Mouse (Mus musculus) heart, embryonic 10.5 days (tissue): ENCODE results near the gene Tmcc1. TPM values are rescaled to one million over a fixed set of nuclear protein-coding genes. Genes with fewer than 3 reads are reported as not detected.

Experiments
- DNase-seq: peaks from one replicate; pipeline ENCODE4 v3.0.0-alpha.2; 2017; ENCODE audit warnings: low spot score
- H3K27ac ChIP-seq: fragments of 300-500 bp; sonication (generic); 2 replicates; pipeline ENCODE4 v1.5.1; 2016; ENCODE audit warnings: mild to moderate bottlenecking
- H3K27me3 ChIP-seq: fragments of 300-500 bp; sonication (generic); 2 replicates; pipeline ENCODE4 v1.6.1; 2016; ENCODE audit warnings: mild to moderate bottlenecking; ENCODE audit not compliant: poor library complexity, insufficient read depth, severe bottlenecking
- H3K36me3 ChIP-seq: fragments of 300-500 bp; sonication (generic); 2 replicates; pipeline ENCODE4 v1.6.1; 2016; ENCODE audit warnings: mild to moderate bottlenecking, moderate library complexity
- H3K4me1 ChIP-seq: fragments of 300-500 bp; sonication (generic); 2 replicates; pipeline ENCODE4 v1.6.1; 2016; ENCODE audit warnings: mild to moderate bottlenecking
- H3K4me3 ChIP-seq: fragments of 300-500 bp; sonication (generic); 2 replicates; pipeline ENCODE4 v1.5.1; 2016; ENCODE audit warnings: mild to moderate bottlenecking, moderate library complexity
- H3K9me3 ChIP-seq: fragments of 300-500 bp; sonication (generic); 2 replicates; pipeline ENCODE4 v1.6.1; 2016; ENCODE audit warnings: mild to moderate bottlenecking, moderate library complexity
- WGBS: fragments of 180-500 bp; shearing (Covaris S2); methylation state at CpG from one replicate; pipeline ENCODE4 v1.1.7; 2016; 5-methylcytosine and 5-hydroxymethylcytosine counted together
- polyA plus RNA-seq: library from polyadenylated mRNA; unstranded; fragments of >200 nt; fragmentation: Nextera tagmentation; extraction: Ambion mirVana; gene quantifications from 2 replicates; pipeline ENCODE4 v1.2.1, GENCODE M21; 2016

Tmcc1 gene
- polyA plus RNA-seq, 1 experiment from 2014 or later = 11.9 TPM

DNA sequence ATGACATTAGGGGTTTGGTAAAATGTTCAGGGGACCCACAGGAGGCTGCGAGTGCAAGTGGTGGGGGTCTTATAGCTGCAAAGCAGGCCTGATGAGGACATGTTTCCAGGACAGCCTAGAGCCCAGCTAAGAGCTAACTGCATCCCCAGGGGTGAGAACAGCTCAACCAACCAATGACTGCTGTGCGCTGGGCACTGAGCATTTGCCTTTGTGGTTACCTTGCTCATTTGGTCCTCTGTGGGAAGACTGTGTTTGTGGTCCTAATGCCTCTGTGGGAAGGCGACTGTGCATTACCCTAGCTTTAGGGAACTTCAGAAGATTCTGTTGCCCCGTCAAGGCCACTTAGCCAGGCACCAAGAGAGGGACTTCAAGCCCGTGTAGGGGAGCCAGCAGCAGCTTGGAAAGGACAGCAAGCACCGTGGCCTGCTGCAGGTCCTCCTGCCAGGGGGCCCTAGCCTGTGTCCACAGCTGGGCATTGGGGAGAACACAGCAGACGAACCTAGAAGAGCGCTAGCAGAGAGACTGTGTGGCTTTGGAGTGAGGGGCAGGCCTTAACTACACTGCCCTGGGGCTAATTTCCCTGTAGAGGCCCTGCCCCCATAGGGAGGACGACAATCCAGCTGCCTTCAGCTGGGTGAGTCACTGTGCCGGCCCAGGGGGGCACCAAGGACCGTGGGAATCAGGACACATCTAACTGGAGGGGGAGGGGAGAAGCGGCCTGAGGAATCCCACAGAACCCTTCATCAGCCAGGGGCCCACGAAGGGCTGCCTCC, 202.0 kb downstream of the Tmcc1 start:
- peaks cover 10% of the 10 kb centered on the region; the same call in 1 of the 2 replicates for H3K36me3 ChIP-seq
- peak overlapping the region; percentile 63 for H3K4me3 ChIP-seq
- H3K27ac ChIP-seq = peak overlapping the region; percentile 82
- H3K9me3 ChIP-seq = no peaks in the 10 kb centered on the region
- H3K27me3 ChIP-seq = peaks cover 48% of the 10 kb centered on the region
- peaks cover 78% of the 10 kb centered on the region for H3K4me1 ChIP-seq
- DNase-seq = no peak
- 28% methylated on average over 13 of the region's 13 CpGs for WGBS

DNA sequence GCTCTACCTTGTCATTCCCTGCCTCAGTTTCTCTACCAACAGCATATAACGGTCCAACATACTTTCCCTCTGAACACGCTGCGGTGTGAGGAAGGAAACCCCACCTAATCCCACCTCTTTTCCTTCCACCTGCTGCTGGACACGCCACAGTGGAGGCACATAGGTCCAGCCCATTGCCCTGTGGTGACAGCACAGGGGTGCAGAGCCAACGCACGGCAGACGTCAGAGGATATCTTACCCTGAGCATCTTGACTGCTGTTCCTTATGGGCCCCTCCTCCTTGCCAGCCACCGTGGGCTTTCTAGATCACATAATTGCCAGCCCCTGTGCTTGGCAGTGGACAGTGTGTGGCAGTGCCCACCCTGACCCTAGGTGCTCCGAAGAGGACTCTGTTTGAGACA, 202.8 kb downstream of the Tmcc1 start:
- no peaks in the 10 kb centered on the region for H3K9me3 ChIP-seq
- WGBS = 70% methylated on average over 9 of the region's 9 CpGs
- no peak for DNase-seq
- H3K4me1 ChIP-seq = peaks cover 78% of the 10 kb centered on the region
- peaks cover 10% of the 10 kb centered on the region; the same call in 1 of the 2 replicates for H3K36me3 ChIP-seq
- peak overlapping the region; percentile 63 for H3K4me3 ChIP-seq
- H3K27me3 ChIP-seq = peaks cover 48% of the 10 kb centered on the region
- H3K27ac ChIP-seq = peak overlapping the region; percentile 82; the same call in 1 of the 2 replicates

DNA sequence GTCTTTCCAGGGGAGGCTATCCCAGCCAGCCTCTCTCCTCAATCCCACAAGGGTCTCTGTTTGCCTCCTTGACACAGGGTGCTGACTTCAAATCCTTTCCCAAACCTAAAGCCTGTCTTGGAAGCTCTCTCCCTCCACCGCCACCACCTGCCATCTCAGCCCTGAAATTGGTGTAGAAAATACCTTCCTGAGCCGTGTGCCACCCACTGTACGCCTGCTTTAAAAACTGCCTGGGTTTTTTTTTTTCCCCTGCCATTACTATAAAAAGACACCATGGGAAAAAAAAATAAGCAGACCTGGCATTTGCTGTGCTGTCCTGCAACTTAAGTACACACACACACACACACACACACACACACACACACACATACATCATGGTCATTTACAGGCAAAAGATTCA, 203.2 kb downstream of the Tmcc1 start:
- Histone ChIP-seq H3K4me3 (peak overlapping the region; percentile 63), H3K27me3 (peaks cover 48% of the 10 kb centered on the region), H3K4me1 (peaks cover 80% of the 10 kb centered on the region), H3K27ac (no peak overlapping the region), H3K36me3 (peaks cover 10% of the 10 kb centered on the region; the same call in 1 of the 2 replicates), H3K9me3 (no peaks in the 10 kb centered on the region)
- 79% methylated on average over 3 of the region's 3 CpGs for WGBS
- no peak for DNase-seq

DNA sequence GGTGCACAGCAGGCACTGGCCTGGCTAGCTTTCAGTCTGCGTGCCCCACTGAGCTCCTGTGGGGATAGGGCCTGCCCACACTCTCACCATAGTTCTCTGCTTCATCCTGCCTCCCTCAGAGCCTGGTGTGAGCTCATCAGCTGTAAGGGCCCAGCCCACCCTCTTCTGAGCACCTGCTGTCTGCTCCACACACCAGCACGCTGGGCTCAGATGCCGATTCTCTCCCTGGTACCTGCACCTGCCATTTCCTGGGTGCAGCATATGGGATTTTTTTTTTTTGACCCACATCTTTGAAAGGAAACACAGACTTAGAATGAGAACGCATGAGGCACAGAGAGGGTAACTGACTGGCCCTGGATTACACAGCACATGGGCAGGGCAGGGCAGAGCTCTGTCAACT, 203.7 kb downstream of the Tmcc1 start:
- DNase-seq = no peak
- H3K4me3 ChIP-seq = peak overlapping the region; percentile 63
- no peaks in the 10 kb centered on the region for H3K9me3 ChIP-seq
- peak overlapping the region; percentile 43; the same call in 1 of the 2 replicates for H3K27ac ChIP-seq
- H3K36me3 ChIP-seq = peaks cover 10% of the 10 kb centered on the region; the same call in 1 of the 2 replicates
- H3K27me3 ChIP-seq = peaks cover 45% of the 10 kb centered on the region
- peaks cover 85% of the 10 kb centered on the region for H3K4me1 ChIP-seq
- WGBS = 81% methylated on average over 4 of the region's 4 CpGs

DNA sequence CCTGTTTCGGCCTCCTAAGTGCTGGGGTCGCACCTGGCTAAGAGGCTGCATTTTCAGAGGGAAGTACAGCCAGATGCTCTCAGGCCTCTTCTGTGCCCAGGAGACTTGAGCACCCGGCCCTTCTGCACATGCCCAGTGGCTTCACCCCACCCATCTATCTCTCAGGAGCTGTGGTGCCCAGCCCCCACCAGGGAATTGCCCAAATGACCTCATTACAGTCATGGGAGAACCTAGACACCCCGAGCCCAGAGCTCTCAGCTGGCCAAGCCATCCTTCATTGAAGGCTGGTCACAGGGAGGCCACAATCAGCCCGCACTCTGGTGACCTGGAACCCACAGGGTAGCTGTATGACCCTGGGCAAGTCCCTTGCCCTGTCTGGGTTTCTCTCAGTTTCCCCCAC, 204.3 kb downstream of the Tmcc1 start:
- H3K27ac ChIP-seq = peak overlapping the region; percentile 43; the same call in 1 of the 2 replicates
- H3K4me1 ChIP-seq = peaks cover 85% of the 10 kb centered on the region
- peaks cover 10% of the 10 kb centered on the region; the same call in 1 of the 2 replicates for H3K36me3 ChIP-seq
- 72% methylated on average over 5 of the region's 5 CpGs for WGBS
- peak overlapping the region; percentile 63 for H3K4me3 ChIP-seq
- DNase-seq = no peak
- H3K27me3 ChIP-seq = peaks cover 39% of the 10 kb centered on the region
- no peaks in the 10 kb centered on the region for H3K9me3 ChIP-seq

DNA sequence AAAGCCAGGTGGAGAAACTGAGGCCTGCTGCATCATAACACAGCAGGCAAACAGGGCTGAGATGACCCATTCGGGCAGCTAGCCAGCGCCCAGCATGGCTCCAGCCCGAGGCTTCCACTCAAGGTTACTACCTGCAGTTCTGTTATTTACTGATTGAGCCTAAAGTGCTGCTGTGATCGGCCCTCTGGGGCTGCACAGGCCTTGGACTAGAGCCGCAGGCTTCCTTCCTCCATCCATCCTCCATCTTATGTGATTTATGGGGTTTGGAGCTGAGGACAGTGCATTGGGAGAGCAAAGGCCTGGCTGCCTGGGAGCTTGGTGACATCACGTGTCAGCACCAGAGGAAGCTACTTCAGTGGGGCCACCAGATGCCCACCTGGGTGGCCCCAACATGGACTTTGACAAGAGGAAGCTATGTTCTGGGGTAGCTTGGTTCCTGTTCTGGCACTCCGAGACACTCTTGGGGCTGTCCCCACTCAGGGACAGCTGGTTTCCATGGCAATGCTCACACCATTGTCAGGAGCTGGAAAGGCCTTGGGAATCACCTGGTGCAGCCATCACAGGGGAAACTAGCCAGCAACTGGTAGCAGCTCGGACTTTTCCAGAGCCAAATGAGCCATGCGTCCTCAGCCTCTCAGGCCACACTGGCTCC, 206.1 kb downstream of the Tmcc1 start:
- 59% methylated on average over 9 of the region's 9 CpGs for WGBS
- Histone ChIP-seq H3K27me3 (peaks cover 21% of the 10 kb centered on the region), H3K36me3 (peaks cover 4% of the 10 kb centered on the region; the same call in 1 of the 2 replicates), H3K4me1 (peaks cover 85% of the 10 kb centered on the region), H3K27ac (peak overlapping the region; percentile 65), H3K9me3 (no peaks in the 10 kb centered on the region), H3K4me3 (peak overlapping the region; percentile 16; the same call in 1 of the 2 replicates)
- DNase-seq = no peak

DNA sequence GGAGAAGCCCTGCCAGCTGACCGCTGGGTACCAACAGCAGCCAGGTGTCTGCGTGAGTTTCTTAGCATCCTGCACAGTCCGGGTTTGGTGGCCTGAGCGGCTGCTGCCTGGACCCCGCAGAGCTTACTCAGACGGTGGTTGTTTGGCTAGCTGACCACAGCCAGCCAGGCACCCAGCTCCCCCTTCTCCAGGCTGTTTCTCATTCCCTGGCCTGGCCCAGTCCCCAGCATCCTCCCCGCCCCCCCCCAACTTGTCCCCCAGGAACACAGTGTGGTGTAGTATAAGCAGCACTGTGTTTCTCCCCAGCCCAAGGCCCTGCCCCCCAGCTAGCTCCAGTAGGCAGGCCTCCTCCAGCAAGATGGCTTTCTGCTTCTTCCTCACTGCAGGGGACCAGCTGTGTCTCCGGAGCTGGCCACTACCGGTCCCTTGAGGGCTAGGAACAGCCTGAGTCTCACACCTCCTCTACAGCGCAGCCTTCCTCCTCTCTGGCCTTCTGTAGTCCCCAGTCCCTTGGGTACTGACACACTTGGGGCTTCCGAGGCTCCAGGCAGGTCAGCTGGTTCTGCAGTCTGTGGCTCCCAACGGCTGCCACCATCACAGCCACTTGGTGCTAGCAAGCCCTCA, 206.7 kb downstream of the Tmcc1 start:
- 49% methylated on average over 12 of the region's 12 CpGs for WGBS
- peaks cover 82% of the 10 kb centered on the region for H3K4me1 ChIP-seq

DNA sequence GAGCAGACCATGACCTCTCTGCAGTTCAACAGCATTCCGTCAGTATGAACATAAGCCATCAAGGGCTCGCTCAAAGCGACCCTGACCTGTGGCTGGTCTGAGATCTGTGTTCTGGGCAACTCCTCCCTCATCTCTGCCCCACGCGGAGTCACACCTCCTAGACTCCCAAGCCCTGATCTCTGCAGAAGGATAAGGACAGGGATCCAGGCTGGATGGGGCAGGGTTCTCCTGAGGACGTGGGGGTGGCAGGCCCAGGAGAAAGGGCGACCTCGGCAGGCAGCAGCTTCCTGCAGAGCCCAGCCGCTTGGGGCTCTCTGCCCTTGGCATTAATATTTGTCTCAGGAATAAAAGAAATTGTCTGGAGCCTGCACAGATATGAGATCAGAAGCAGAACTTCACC, 207.7 kb downstream of the Tmcc1 start:
- H3K27ac ChIP-seq = peak overlapping the region; percentile 65
- peaks cover 5% of the 10 kb centered on the region; the same call in 1 of the 2 replicates for H3K27me3 ChIP-seq
- WGBS = 50% methylated on average over 9 of the region's 9 CpGs
- H3K36me3 ChIP-seq = peaks cover 3% of the 10 kb centered on the region; the same call in 1 of the 2 replicates
- H3K4me1 ChIP-seq = peaks cover 80% of the 10 kb centered on the region
- DNase-seq = no peak
- H3K9me3 ChIP-seq = no peaks in the 10 kb centered on the region
- H3K4me3 ChIP-seq = no peak overlapping the region

More for the DNA sequence above, 206.7 kb downstream of the Tmcc1 start:
- Histone ChIP-seq H3K27ac (peak overlapping the region; percentile 65), H3K4me3 (peak overlapping the region; percentile 29; the same call in 1 of the 2 replicates), H3K36me3 (peaks cover 4% of the 10 kb centered on the region; the same call in 1 of the 2 replicates), H3K9me3 (no peaks in the 10 kb centered on the region), H3K27me3 (peaks cover 15% of the 10 kb centered on the region)
- no peak for DNase-seq

DNA sequence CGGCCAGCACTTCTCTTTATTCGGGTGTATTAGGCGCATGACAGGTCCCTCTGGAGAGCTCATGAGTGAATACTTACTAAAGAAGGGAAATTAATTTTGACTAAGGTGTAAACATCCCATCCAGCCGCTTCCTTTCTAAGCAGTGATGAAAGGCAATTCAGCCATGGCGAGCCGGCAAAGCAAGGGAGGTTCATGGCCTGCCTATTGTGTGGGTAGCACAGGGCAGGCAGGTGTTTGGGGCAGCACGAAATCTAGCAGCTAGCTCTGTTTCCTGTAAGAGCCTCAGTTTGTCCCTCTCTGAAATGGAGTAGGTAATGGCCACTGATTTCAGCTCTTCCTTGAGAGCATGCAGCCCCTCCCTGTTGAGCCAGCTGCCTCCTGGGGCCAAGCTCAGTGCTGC, 208.7 kb downstream of the Tmcc1 start:
- DNase-seq = no peak
- peaks cover 87% of the 10 kb centered on the region for H3K4me1 ChIP-seq
- H3K27me3 ChIP-seq = no peaks in the 10 kb centered on the region
- H3K36me3 ChIP-seq = peaks cover 3% of the 10 kb centered on the region; the same call in 1 of the 2 replicates
- H3K9me3 ChIP-seq = no peaks in the 10 kb centered on the region
- H3K27ac ChIP-seq = peak overlapping the region; percentile 65; the same call in 1 of the 2 replicates
- 88% methylated on average over 7 of the region's 7 CpGs for WGBS
- H3K4me3 ChIP-seq = no peak overlapping the region

DNA sequence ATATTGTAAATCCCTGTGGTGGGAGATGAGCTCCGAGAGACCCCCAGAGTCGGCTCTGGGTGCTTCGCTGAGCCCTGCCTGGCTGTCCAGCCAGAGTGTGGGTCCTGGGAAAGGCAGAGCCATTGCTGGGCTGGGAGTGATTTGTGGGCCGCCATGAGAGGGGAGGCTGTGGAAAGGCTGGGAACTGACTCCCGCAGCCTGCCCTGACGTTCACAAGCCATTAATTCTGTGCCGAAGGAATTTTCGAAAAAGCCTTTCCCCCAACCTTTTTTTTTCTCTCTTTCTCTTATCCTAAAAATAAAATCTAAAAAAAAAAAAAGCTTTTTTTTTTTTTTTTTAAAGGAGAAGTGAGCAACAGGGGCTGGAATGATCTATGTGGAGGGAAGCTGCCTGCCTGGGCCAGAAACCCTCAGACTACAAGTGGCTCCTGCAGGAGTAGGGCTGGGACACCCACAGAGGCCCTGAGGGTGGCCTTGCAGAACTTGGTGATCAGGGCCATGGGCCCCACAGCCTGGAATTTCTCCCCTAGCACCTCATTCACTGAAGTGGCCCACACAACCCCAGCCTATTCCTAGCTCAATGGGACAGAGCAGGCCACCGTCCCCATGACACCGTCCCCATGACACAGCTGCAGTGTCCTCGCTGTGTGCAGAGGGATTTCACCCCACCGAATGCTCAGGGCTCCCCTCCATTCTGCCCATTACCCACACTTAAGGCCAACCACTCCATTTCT, 209.8 kb downstream of the Tmcc1 start:
- no peaks in the 10 kb centered on the region for H3K9me3 ChIP-seq
- H3K36me3 ChIP-seq = 0 out of 2 replicates have a peak, but pooled peaks cover 6% of the 10 kb centered on the region
- H3K4me1 ChIP-seq = peaks cover 83% of the 10 kb centered on the region
- no peak for DNase-seq
- no peak overlapping the region for H3K4me3 ChIP-seq
- WGBS = 61% methylated on average over 12 of the region's 12 CpGs
- H3K27me3 ChIP-seq = no peaks in the 10 kb centered on the region
- H3K27ac ChIP-seq = peak overlapping the region; percentile 76

DNA sequence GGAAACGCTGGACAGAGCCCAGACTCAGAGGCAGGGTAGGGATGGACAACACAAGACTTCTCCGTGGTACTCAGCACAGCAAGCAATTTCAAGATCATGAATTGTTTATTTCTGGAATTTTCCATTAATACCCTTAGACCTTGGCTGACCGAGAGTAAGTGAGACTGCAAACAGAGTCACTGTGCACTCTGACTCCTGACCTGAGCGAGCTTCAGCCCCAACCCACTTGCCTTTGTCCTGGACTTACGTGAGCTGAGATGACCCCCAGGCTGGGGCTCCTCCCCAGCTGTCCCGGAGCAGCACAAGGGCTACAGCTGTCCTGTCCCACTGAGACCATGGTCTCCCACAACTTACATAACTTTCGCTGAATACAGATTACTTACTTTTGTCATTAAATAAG, 210.4 kb downstream of the Tmcc1 start:
- DNase-seq = no peak
- H3K4me1 ChIP-seq = peaks cover 87% of the 10 kb centered on the region
- no peaks in the 10 kb centered on the region for H3K27me3 ChIP-seq
- no peak overlapping the region for H3K4me3 ChIP-seq
- no peaks in the 10 kb centered on the region for H3K9me3 ChIP-seq
- 68% methylated on average over 7 of the region's 7 CpGs for WGBS
- H3K36me3 ChIP-seq = 0 out of 2 replicates have a peak, but pooled peaks cover 8% of the 10 kb centered on the region
- H3K27ac ChIP-seq = peak overlapping the region; percentile 76; the same call in 1 of the 2 replicates

DNA sequence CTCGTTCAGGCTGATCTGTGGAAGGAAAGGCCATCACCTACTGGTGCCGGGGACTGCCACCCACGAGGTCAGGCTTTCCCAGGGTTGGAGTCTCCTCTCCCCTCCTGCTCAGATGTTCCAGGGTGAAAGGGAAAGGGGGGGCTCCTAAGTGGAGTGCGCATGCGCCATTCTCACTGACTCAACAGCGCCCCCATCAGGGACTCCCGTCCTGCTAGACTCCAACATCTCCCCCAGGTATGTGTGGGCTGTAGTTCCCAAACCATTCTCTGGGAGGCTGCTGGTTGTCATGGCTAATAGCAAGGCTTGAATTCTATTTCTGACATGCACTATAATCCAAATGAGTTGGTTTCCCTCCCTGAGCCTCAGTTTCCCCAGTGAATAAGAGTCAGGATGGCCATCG, 214.7 kb downstream of the Tmcc1 start:
- H3K27me3 ChIP-seq = no peaks in the 10 kb centered on the region
- H3K27ac ChIP-seq = no peak overlapping the region
- no peaks in the 10 kb centered on the region for H3K9me3 ChIP-seq
- peaks cover 70% of the 10 kb centered on the region for H3K4me1 ChIP-seq
- no peak for DNase-seq
- 65% methylated on average over 8 of the region's 8 CpGs for WGBS
- no peak overlapping the region for H3K4me3 ChIP-seq
- peaks cover 32% of the 10 kb centered on the region for H3K36me3 ChIP-seq
